Mouse (Mus musculus): ENCODE measurements around the gene Rnf41. TPM values are rescaled to one million over a fixed set of nuclear protein-coding genes. Genes with fewer than 3 reads are reported as not detected.

Gene Rnf41
- polyA plus RNA-seq, 1 experiment, result 23.0 TPM

DNA sequence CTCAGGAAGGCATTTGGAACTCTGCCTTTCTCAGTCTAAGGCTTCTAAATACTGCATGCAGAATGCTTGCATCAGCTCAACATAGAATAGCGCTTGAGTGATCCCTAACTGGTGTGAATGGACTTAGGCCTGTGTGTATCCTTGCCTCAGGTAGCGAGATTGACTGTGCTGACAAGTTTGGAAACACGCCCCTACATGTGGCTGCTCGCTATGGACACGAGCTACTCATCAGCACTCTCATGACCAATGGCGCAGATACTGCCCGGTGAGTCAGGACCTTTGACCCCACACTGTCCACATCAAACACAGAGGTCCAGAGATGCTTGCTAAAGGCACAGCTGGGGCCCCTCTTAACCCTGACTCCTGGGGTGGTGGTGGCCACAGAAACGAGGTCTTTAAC, 29.0 kb upstream of the Rnf41 start:
- WGBS, result 84% methylated on average over 8 of the region's 8 CpGs
- no peak overlapping the region for H3K27ac ChIP-seq (ENCODE audit: insufficient read depth, low read depth, low read length)

GRCm38 (mm10) chr10:128385902-128386301, 25.6 kb upstream of the Rnf41 start:
- Histone ChIP-seq H3K27ac (ENCODE audit: insufficient read depth, low read depth, low read length) (no peak overlapping the region), H3K36me3 (ENCODE audit: control insufficient read depth, insufficient read depth, low read length) (peaks cover 80% of the 10 kb centered on the region), H3K4me1 (ENCODE audit: control insufficient read depth, insufficient read depth, insufficient read length, low read length) (no peaks in the 10 kb centered on the region), H3K4me3 (ENCODE audit: low read depth, low read length) (no peak overlapping the region), H3K27me3 (ENCODE audit: control insufficient read depth, insufficient read depth, low read length) (no peaks in the 10 kb centered on the region)
- WGBS, result 92% methylated on average over 7 of the region's 7 CpGs
- no peak for TF ChIP-seq CTCF (IDR thresholded peaks at IDR 0.05; ENCODE audit: extremely low read depth, insufficient read length, insufficient replicate concordance, low read depth, low read length)
- no peak for TF ChIP-seq POLR2A (IDR thresholded peaks at IDR 0.05; ENCODE audit: low read depth, low read length)

More for the DNA sequence above, 29.0 kb upstream of the Rnf41 start:
- peaks cover 48% of the 10 kb centered on the region for H3K36me3 ChIP-seq (ENCODE audit: control insufficient read depth, insufficient read depth, low read length)
- no peaks in the 10 kb centered on the region for H3K27me3 ChIP-seq (ENCODE audit: control insufficient read depth, insufficient read depth, low read length)
- no peak for TF ChIP-seq POLR2A (IDR thresholded peaks at IDR 0.05; ENCODE audit: low read depth, low read length)
- TF ChIP-seq CTCF (IDR thresholded peaks at IDR 0.05; ENCODE audit: extremely low read depth, insufficient read length, insufficient replicate concordance, low read depth, low read length), result no peak
- H3K4me3 ChIP-seq (ENCODE audit: low read depth, low read length), result no peak overlapping the region
- H3K4me1 ChIP-seq (ENCODE audit: control insufficient read depth, insufficient read depth, insufficient read length, low read length), result peaks cover 7% of the 10 kb centered on the region; the same call in 1 of the 2 replicates

DNA sequence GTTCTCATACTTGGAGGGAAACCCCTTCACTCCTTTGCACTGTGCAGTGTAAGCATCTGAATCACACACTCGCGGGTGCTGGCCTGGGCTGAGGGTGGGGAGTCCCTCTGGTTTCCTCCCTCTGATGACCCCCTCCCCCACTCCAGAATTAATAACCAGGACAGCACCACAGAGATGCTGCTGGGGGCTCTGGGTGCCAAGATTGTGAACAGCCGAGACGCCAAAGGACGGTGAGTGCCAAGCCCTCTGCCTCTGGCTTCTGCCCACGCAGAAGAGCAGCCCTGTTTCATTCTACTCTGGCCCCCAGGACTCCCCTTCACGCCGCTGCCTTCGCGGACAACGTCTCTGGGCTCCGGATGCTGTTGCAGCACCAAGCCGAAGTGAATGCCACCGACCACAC, 22.5 kb upstream of the Rnf41 start:
- 91% methylated on average over 14 of the region's 14 CpGs for WGBS

GRCm38 (mm10) chr10:128389570-128389969, 21.9 kb upstream of the Rnf41 start:
- 55% methylated on average over 6 of the region's 6 CpGs for WGBS
- Histone ChIP-seq H3K36me3 (ENCODE audit: control insufficient read depth, insufficient read depth, low read length) (peaks cover 69% of the 10 kb centered on the region), H3K27ac (ENCODE audit: insufficient read depth, low read depth, low read length) (no peak overlapping the region), H3K4me1 (ENCODE audit: control insufficient read depth, insufficient read depth, insufficient read length, low read length) (no peaks in the 10 kb centered on the region), H3K4me3 (ENCODE audit: low read depth, low read length) (no peak overlapping the region), H3K27me3 (ENCODE audit: control insufficient read depth, insufficient read depth, low read length) (no peaks in the 10 kb centered on the region)
- TF ChIP-seq POLR2A (IDR thresholded peaks at IDR 0.05; ENCODE audit: low read depth, low read length) (no peak), CTCF (IDR thresholded peaks at IDR 0.05; ENCODE audit: extremely low read depth, insufficient read length, insufficient replicate concordance, low read depth, low read length) (no peak)

More for the DNA sequence above, 22.5 kb upstream of the Rnf41 start:
- Histone ChIP-seq H3K36me3 (ENCODE audit: control insufficient read depth, insufficient read depth, low read length) (peaks cover 72% of the 10 kb centered on the region), H3K27me3 (ENCODE audit: control insufficient read depth, insufficient read depth, low read length) (no peaks in the 10 kb centered on the region), H3K4me3 (ENCODE audit: low read depth, low read length) (no peak overlapping the region), H3K27ac (ENCODE audit: insufficient read depth, low read depth, low read length) (no peak overlapping the region), H3K4me1 (ENCODE audit: control insufficient read depth, insufficient read depth, insufficient read length, low read length) (no peaks in the 10 kb centered on the region)
- TF ChIP-seq CTCF (IDR thresholded peaks at IDR 0.05; ENCODE audit: extremely low read depth, insufficient read length, insufficient replicate concordance, low read depth, low read length) (no peak), POLR2A (IDR thresholded peaks at IDR 0.05; ENCODE audit: low read depth, low read length) (no peak)

- Histone ChIP-seq H3K36me3 (ENCODE audit: control insufficient read depth, insufficient read depth, low read length) (peaks cover 65% of the 10 kb centered on the region), H3K4me3 (ENCODE audit: low read depth, low read length) (no peak overlapping the region), H3K27me3 (ENCODE audit: control insufficient read depth, insufficient read depth, low read length) (no peaks in the 10 kb centered on the region), H3K4me1 (ENCODE audit: control insufficient read depth, insufficient read depth, insufficient read length, low read length) (no peaks in the 10 kb centered on the region), H3K27ac (ENCODE audit: insufficient read depth, low read depth, low read length) (no peak overlapping the region)
- TF ChIP-seq POLR2A (IDR thresholded peaks at IDR 0.05; ENCODE audit: low read depth, low read length) (no peak), CTCF (IDR thresholded peaks at IDR 0.05; ENCODE audit: extremely low read depth, insufficient read length, insufficient replicate concordance, low read depth, low read length) (no peak)
- whole genome bisulfite sequencing, result 86% methylated on average over 12 of the region's 12 CpGs
Observed at GRCm38 (mm10) chr10:128390366-128390765, 21.1 kb upstream of the Rnf41 start.

GRCm38 (mm10) chr10:128391850-128392249, 19.6 kb upstream of the Rnf41 start:
- Histone ChIP-seq H3K27me3 (ENCODE audit: control insufficient read depth, insufficient read depth, low read length) (no peaks in the 10 kb centered on the region), H3K27ac (ENCODE audit: insufficient read depth, low read depth, low read length) (no peak overlapping the region), H3K4me1 (ENCODE audit: control insufficient read depth, insufficient read depth, insufficient read length, low read length) (peaks cover 4% of the 10 kb centered on the region), H3K4me3 (ENCODE audit: low read depth, low read length) (no peak overlapping the region), H3K36me3 (ENCODE audit: control insufficient read depth, insufficient read depth, low read length) (peaks cover 55% of the 10 kb centered on the region)
- TF ChIP-seq POLR2A (IDR thresholded peaks at IDR 0.05; ENCODE audit: low read depth, low read length) (no peak), CTCF (IDR thresholded peaks at IDR 0.05; ENCODE audit: extremely low read depth, insufficient read length, insufficient replicate concordance, low read depth, low read length) (no peak)
- WGBS, result 80% methylated on average over 6 of the region's 6 CpGs

DNA sequence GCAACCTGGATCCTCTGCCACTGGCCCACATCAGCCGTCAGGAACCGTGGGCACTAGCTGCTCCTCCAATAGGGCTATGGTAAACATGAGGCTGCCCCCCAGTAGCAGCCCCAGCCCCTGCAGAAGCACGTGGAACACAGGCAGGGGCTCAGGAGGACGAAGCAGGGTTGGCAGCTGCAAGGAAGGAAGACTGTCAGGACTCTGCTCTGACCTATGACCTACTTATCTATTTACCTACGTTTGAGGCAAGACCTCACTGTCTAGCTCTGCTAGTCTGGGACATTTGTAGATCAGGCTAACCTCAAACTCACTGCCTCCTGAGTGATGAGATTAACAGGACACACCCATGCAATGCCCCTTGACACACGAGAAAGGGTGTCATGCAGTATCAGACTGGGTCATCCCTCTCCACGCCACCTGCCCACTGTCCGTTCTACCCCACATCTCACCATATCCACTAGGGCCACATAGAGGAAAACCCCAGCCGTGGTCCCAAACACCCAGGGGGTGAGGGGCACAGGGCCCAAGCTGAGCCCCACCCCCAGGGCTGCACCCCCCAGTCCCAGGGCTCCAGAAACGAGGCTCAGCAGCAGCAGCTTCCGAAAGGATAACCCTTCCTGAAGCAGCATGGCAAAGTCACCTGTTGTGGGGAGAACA, 15.3 kb upstream of the Rnf41 start:
- no peak overlapping the region for H3K27ac ChIP-seq (ENCODE audit: insufficient read depth, low read depth, low read length)
- TF ChIP-seq POLR2A (IDR thresholded peaks at IDR 0.05; ENCODE audit: low read depth, low read length), result no peak
- TF ChIP-seq CTCF (IDR thresholded peaks at IDR 0.05; ENCODE audit: extremely low read depth, insufficient read length, insufficient replicate concordance, low read depth, low read length), result no peak

More for the DNA sequence above, 15.3 kb upstream of the Rnf41 start:
- Histone ChIP-seq H3K27me3 (ENCODE audit: control insufficient read depth, insufficient read depth, low read length) (no peaks in the 10 kb centered on the region), H3K4me3 (ENCODE audit: low read depth, low read length) (no peak overlapping the region), H3K36me3 (ENCODE audit: control insufficient read depth, insufficient read depth, low read length) (peaks cover 20% of the 10 kb centered on the region), H3K4me1 (ENCODE audit: control insufficient read depth, insufficient read depth, insufficient read length, low read length) (peaks cover 14% of the 10 kb centered on the region)
- 48% methylated on average over 11 of the region's 11 CpGs for WGBS
